In genomic region chr7:110807460-110808030, GRCm38 (mm10) we compare ENCODE assay signal across 21 mouse cellular contexts. TPM values are rescaled to one million over a fixed set of nuclear protein-coding genes. Genes with fewer than 3 reads are reported as not detected.
A peak's percentile ranks its signal among the peaks of the same experiment; 100 is the strongest.
DNase-seq lines count a peak whose midpoint lies in the region; ATAC-seq and TF ChIP-seq lines count a peak whose summit lies in the region.
"Had no signal": no experiment of that assay in that cellular context is flagged by ENCODE, and none has a peak within 500 bp of the region (broad histone marks: within the 10 kb centered on the region; RNA-seq: fewer than 3 reads in every experiment).

No protein-coding gene starts in this region.

- H3K9me3 ChIP-seq in embryonic facial prominence, embryonic 13.5 days = no peaks in the 10 kb centered on the region
- H3K9me3 ChIP-seq in embryonic facial prominence, embryonic 10.5 days = no peaks in the 10 kb centered on the region
- H3K9me3 ChIP-seq in kidney, embryonic 14.5 days (ENCODE audit: control insufficient read depth, low read length) = no peaks in the 10 kb centered on the region
- H3K9me3 ChIP-seq in lung, postnatal 0 days (ENCODE audit: low read length) = no peaks in the 10 kb centered on the region
- H3K9me3 ChIP-seq: heart, embryonic 13.5 days; hindbrain, embryonic 12.5 days had no signal

- H3K9ac ChIP-seq in embryonic facial prominence, embryonic 13.5 days = 0 out of 2 replicates have a peak overlapping the region, but pooled peaks have one; percentile 17
- no peak overlapping the region for H3K9ac ChIP-seq in kidney, embryonic 14.5 days (ENCODE audit: low read depth, low read length)
- H3K9ac ChIP-seq in lung, postnatal 0 days (replicated peaks; ENCODE audit: low read depth) = no peak overlapping the region
- H3K9ac ChIP-seq: heart, embryonic 13.5 days; hindbrain, embryonic 12.5 days had no signal

- H3K36me3 ChIP-seq in embryonic facial prominence, embryonic 13.5 days = peaks cover 4% of the 10 kb centered on the region; the same call in 1 of the 2 replicates
- peaks cover 2% of the 10 kb centered on the region; the same call in 1 of the 2 replicates for H3K36me3 ChIP-seq in embryonic facial prominence, embryonic 10.5 days (replicated peaks)
- peaks cover 5% of the 10 kb centered on the region; the same call in 1 of the 2 replicates for H3K36me3 ChIP-seq in kidney, embryonic 14.5 days (ENCODE audit: control insufficient read depth, insufficient read depth, low read length)
- 0 out of 2 replicates have a peak, but pooled peaks cover 1% of the 10 kb centered on the region for H3K36me3 ChIP-seq in lung, postnatal 0 days (ENCODE audit: insufficient read depth, low read length)

- WGBS in embryonic facial prominence, embryonic 13.5 days = 87% methylated on average over 13 of the region's 13 CpGs
- 92% methylated on average over 13 of the region's 13 CpGs for WGBS in embryonic facial prominence, embryonic 10.5 days
- WGBS in kidney, embryonic 14.5 days = 92% methylated on average over 13 of the region's 13 CpGs
- 66% methylated on average over 13 of the region's 13 CpGs for WGBS in lung, postnatal 0 days
- WGBS in lung, adult 2 months = 66% methylated on average over 13 of the region's 13 CpGs

- H3K4me1 ChIP-seq in embryonic facial prominence, embryonic 13.5 days = peaks cover 25% of the 10 kb centered on the region
- peaks cover 12% of the 10 kb centered on the region for H3K4me1 ChIP-seq in embryonic facial prominence, embryonic 10.5 days
- H3K4me1 ChIP-seq in kidney, embryonic 14.5 days (ENCODE audit: control insufficient read depth, insufficient read depth, low read length) = no peaks in the 10 kb centered on the region
- H3K4me1 ChIP-seq in lung, postnatal 0 days (ENCODE audit: insufficient read depth, low read depth, low read length) = peaks cover 4% of the 10 kb centered on the region; the same call in 1 of the 2 replicates
- H3K4me1 ChIP-seq in lung, adult 2 months (ENCODE audit: control insufficient read depth, insufficient read depth, low read length) = peaks cover 9% of the 10 kb centered on the region

- no peak overlapping the region for H3K4me2 ChIP-seq in embryonic facial prominence, embryonic 13.5 days
- H3K4me2 ChIP-seq in kidney, embryonic 14.5 days (replicated peaks; ENCODE audit: low read depth, low read length) = no peak overlapping the region
- H3K4me2 ChIP-seq in lung, postnatal 0 days (replicated peaks; ENCODE audit: low read depth, low read length) = no peak overlapping the region
- H3K4me2 ChIP-seq: heart, embryonic 13.5 days; hindbrain, embryonic 12.5 days had no signal

- no peak for TF ChIP-seq POLR2A in lung, adult 2 months (IDR thresholded peaks at IDR 0.05; ENCODE audit: borderline replicate concordance, extremely low read depth, low read depth, low read length)

- no peak overlapping the region for H3K27ac ChIP-seq in embryonic facial prominence, embryonic 13.5 days
- H3K27ac ChIP-seq in embryonic facial prominence, embryonic 10.5 days (replicated peaks) = no peak overlapping the region
- no peak overlapping the region for H3K27ac ChIP-seq in kidney, embryonic 14.5 days (ENCODE audit: low read depth, low read length)
- H3K27ac ChIP-seq in lung, postnatal 0 days (ENCODE audit: low read length) = peak overlapping the region; percentile 38; the same call in 1 of the 2 replicates
- H3K27ac ChIP-seq: heart, adult 2 months; heart, embryonic 13.5 days; hindbrain, embryonic 12.5 days had no signal

- ATAC-seq in embryonic facial prominence, embryonic 13.5 days (ENCODE audit: insufficient number of reproducible peaks, insufficient read depth, low FRiP score, low TSS enrichment, low read depth) = no peak
- no peak for ATAC-seq in kidney, embryonic 14.5 days (ENCODE audit: low FRiP score, low TSS enrichment)
- ATAC-seq in lung, postnatal 0 days = peak; percentile 85
- no peak for ATAC-seq in inflammation-experienced regulatory T-cells, adult 6 months
- ATAC-seq: forebrain, embryonic 14.5 days; hindbrain, embryonic 16.5 days had no signal

- no peak for DNase-seq in embryonic facial prominence, embryonic 10.5 days (ENCODE audit: low spot score)
- DNase-seq in kidney, postnatal 10 days = peak; percentile 17
- peak; percentile 61 for DNase-seq in lung, postnatal 0 days (ENCODE audit: low spot score)
- no peak for DNase-seq in lung, adult 2 months
- peak; percentile 36 to 67 for DNase-seq in lung, postnatal 4 days
- DNase-seq: adrenal gland, postnatal 10 days; cerebellum, adult 11 months; cerebellum, adult 9-10 months; cerebellum, postnatal 25 days; gastrocnemius, postnatal 10 days; heart, adult 2 months; heart, postnatal 10 days; heart, postnatal 4 days had no signal

- H3K4me3 ChIP-seq in embryonic facial prominence, embryonic 13.5 days = no peak overlapping the region
- no peak overlapping the region for H3K4me3 ChIP-seq in embryonic facial prominence, embryonic 10.5 days
- no peak overlapping the region for H3K4me3 ChIP-seq in kidney, embryonic 14.5 days (ENCODE audit: low read length)
- H3K4me3 ChIP-seq in lung, postnatal 0 days (ENCODE audit: low read depth, low read length) = no peak overlapping the region
- H3K4me3 ChIP-seq in lung, adult 2 months (replicated peaks; ENCODE audit: extremely low read depth, low read depth, low read length) = no peak overlapping the region
- H3K4me3 ChIP-seq: heart, adult 2 months; heart, embryonic 13.5 days; hindbrain, embryonic 12.5 days had no signal

- TF ChIP-seq EP300 in lung, postnatal 0 days (IDR thresholded peaks at IDR 0.05) = peak; percentile 89

- no peaks in the 10 kb centered on the region for H3K27me3 ChIP-seq in embryonic facial prominence, embryonic 13.5 days
- H3K27me3 ChIP-seq in embryonic facial prominence, embryonic 10.5 days (replicated peaks; ENCODE audit: low read depth, poor library complexity, severe bottlenecking) = no peaks in the 10 kb centered on the region
- H3K27me3 ChIP-seq in kidney, embryonic 14.5 days (ENCODE audit: control insufficient read depth, insufficient read depth, low read length) = no peaks in the 10 kb centered on the region
- H3K27me3 ChIP-seq in lung, postnatal 0 days (replicated peaks; ENCODE audit: insufficient read depth, low read length) = no peaks in the 10 kb centered on the region
- H3K27me3 ChIP-seq: heart, embryonic 13.5 days; hindbrain, embryonic 12.5 days had no signal

- no peak for TF ChIP-seq CTCF in lung, postnatal 0 days (IDR thresholded peaks at IDR 0.05)
- TF ChIP-seq CTCF in lung, adult 2 months (IDR thresholded peaks at IDR 0.05; ENCODE audit: insufficient read depth, low read length) = no peak

RNA-seq across cellular contexts. Expression of gene Rnf141, which starts 36.7 kb away (rescaled TPM):
- polyA plus RNA-seq in embryonic facial prominence, embryonic 13.5 days (2015; fragmentation: Nextera tagmentation; extraction: Ambion mirVana) = 16.9 and 17.0 TPM in 2 replicates
- polyA plus RNA-seq in embryonic facial prominence, embryonic 10.5 days (2016; fragmentation: Nextera tagmentation; extraction: Ambion mirVana) = 21.5 and 22.3 TPM in 2 replicates
- 21.3 and 27.1 TPM in 2 replicates for polyA plus RNA-seq in kidney, embryonic 14.5 days (2014; fragmentation: Nextera tagmentation; extraction: Ambion mirVana)
- 31.6 and 33.8 TPM in 2 replicates for polyA plus RNA-seq in lung, postnatal 0 days (2015; fragmentation: Nextera tagmentation; extraction: Ambion mirVana)
- 36.3 and 53.1 TPM in 2 replicates for polyA plus RNA-seq in lung, adult 2 months (2012; rRNA removed)
- 10 to 100 TPM; 13.0 to 20.0 (median 13.1) TPM for polyA plus RNA-seq in inflammation-experienced regulatory T-cells, adult 6 months (2017; shearing (Covaris generic))

RNA-seq across cellular contexts. Expression of gene Ampd3, which starts 39.5 kb away (rescaled TPM):
- polyA plus RNA-seq in embryonic facial prominence, embryonic 13.5 days (2015; fragmentation: Nextera tagmentation; extraction: Ambion mirVana) = 3.5 and 6.2 TPM in 2 replicates
- polyA plus RNA-seq in embryonic facial prominence, embryonic 10.5 days (2016; fragmentation: Nextera tagmentation; extraction: Ambion mirVana) = 1.0 and 1.5 TPM in 2 replicates
- polyA plus RNA-seq in kidney, embryonic 14.5 days (2014; fragmentation: Nextera tagmentation; extraction: Ambion mirVana) = 3.2 and 4.5 TPM in 2 replicates
- polyA plus RNA-seq in lung, postnatal 0 days (2015; fragmentation: Nextera tagmentation; extraction: Ambion mirVana) = 5.0 and 5.2 TPM in 2 replicates
- polyA plus RNA-seq in lung, adult 2 months (2012; rRNA removed) = 21.8 and 23.5 TPM in 2 replicates
- polyA plus RNA-seq in inflammation-experienced regulatory T-cells, adult 6 months (2017; shearing (Covaris generic)) = 1 to 10 TPM; 1.5 to 6.0 (median 5.0) TPM

RNA-seq across cellular contexts. Expression of gene Lyve1, which starts 55.5 kb away (rescaled TPM):
- polyA plus RNA-seq in embryonic facial prominence, embryonic 13.5 days (2015; fragmentation: Nextera tagmentation; extraction: Ambion mirVana) = 2.8 and 5.2 TPM in 2 replicates
- polyA plus RNA-seq in embryonic facial prominence, embryonic 10.5 days (2016; fragmentation: Nextera tagmentation; extraction: Ambion mirVana) = 0.36 and 0.41 TPM in 2 replicates
- 3.0 and 3.5 TPM in 2 replicates for polyA plus RNA-seq in kidney, embryonic 14.5 days (2014; fragmentation: Nextera tagmentation; extraction: Ambion mirVana)
- polyA plus RNA-seq in lung, postnatal 0 days (2015; fragmentation: Nextera tagmentation; extraction: Ambion mirVana) = 226 and 360 TPM in 2 replicates
- polyA plus RNA-seq in lung, adult 2 months (2012; rRNA removed) = 82.0 and 157 TPM in 2 replicates
- not detected for polyA plus RNA-seq in inflammation-experienced regulatory T-cells, adult 6 months (2017; shearing (Covaris generic))
- polyA plus RNA-seq: C2C12 had no signal

Comparison
In these comparisons a context has a peak if more than half of its experiments do, and no peak if none do; other contexts are left out.
1. DNase-seq: peak in kidney, postnatal 10 days (single experiment), lung, postnatal 0 days (single experiment) and lung, postnatal 4 days (2 of 2); none in embryonic facial prominence, embryonic 10.5 days (single experiment) and lung, adult 2 months (single experiment).
2. RNA of gene Lyve1, which starts 55.5 kb away (polyA plus RNA-seq): 226 to 360 TPM in lung, postnatal 0 days and 82.0 to 157 TPM in lung, adult 2 months; 3.0 to 3.5 TPM in kidney, embryonic 14.5 days, 2.8 to 5.2 TPM in embryonic facial prominence, embryonic 13.5 days, 0.36 to 0.41 TPM in embryonic facial prominence, embryonic 10.5 days and not detected in inflammation-experienced regulatory T-cells, adult 6 months; every median in the first group is over 10 times any median in the second.